Mouse (Mus musculus): Measurements from ENCODE around the gene Pitpnb.

- TF ChIP-seq EP300 (IDR thresholded peaks at IDR 0.05; ENCODE audit: low read length) (no peak), MEF2A (IDR thresholded peaks at IDR 0.05; ENCODE audit: borderline replicate concordance, low read depth, low read length) (no peak), TCF12 (IDR thresholded peaks at IDR 0.05; ENCODE audit: low read depth, low read length) (no peak), POLR2A (IDR thresholded peaks at IDR 0.05; ENCODE audit: low read depth, low read length) (no peak), MYC (IDR thresholded peaks at IDR 0.05; ENCODE audit: low read depth, low read length) (no peak)
Measured at GRCm38 (mm10) chr5:111367937-111368517, 37.5 kb downstream of the Pitpnb start.
